Mouse (Mus musculus) layer of hippocampus, adult 18-20 months (tissue): ENCODE results near the gene Gm27029. TPM values are rescaled to one million over a fixed set of nuclear protein-coding genes. Genes with fewer than 3 reads are reported as not detected.
"Not testable (repeated sequence)": the region's sequence is repeated elsewhere in the genome, so short reads cannot be mapped to it uniquely, and the experiment has no call there.

Source experiments
- DNase-seq, 2 experiments: peaks; one replicate each; pipeline ENCODE4 v3.0.0; 2022; ENCODE audit warnings: low spot score in 2 of 2
- total RNA-seq, 2 experiments: library from RNA; stranded (reverse); gene quantifications; 2 replicates each; pipeline ENCODE4 v1.2.3; 2021

Gene Gm27029
- total RNA-seq, 2 experiments from 2014 or later: 6.3 to 6.4 TPM

- DNase-seq: peak; percentile 97 to 98
Observed at GRCm38 (mm10) chr11:101424925-101425813, 573 bp upstream of the Gm27029 start, which contains the start of the genes Rundc1 and Ptges3l. TSS of gene Rundc1 (plus strand) at chr11:101425085. TSS of gene Ptges3l (minus strand) at chr11:101425333.

- no peak for DNase-seq
Observed at GRCm38 (mm10) chr11:101420148-101420547, 4.4 kb downstream of the Gm27029 start.

- no peak for DNase-seq
Observed at GRCm38 (mm10) chr11:101419610-101420009, 5.0 kb downstream of the Gm27029 start.

- no peak for DNase-seq
Observed at GRCm38 (mm10) chr11:101418991-101419390, 5.6 kb downstream of the Gm27029 start.

GRCm38 (mm10) chr11:101417101-101417855 is 7.3 kb downstream of the Gm27029 start, which contains the start of gene Aarsd1:
TSS of gene Aarsd1 (minus strand) at chr11:101417615.
- DNase-seq: peak; percentile 81 to 93

GRCm38 (mm10) chr11:101416433-101417100 is 8.0 kb downstream of the Gm27029 start:
- DNase-seq: no peak

- DNase-seq: no peak
Observed at GRCm38 (mm10) chr11:101415306-101415705, 9.3 kb downstream of the Gm27029 start.

GRCm38 (mm10) chr11:101395110-101395509 is 29.5 kb downstream of the Gm27029 start:
- DNase-seq: peak; percentile 56 to 83

- no peak for DNase-seq
Observed at GRCm38 (mm10) chr11:101381817-101382216, 42.8 kb downstream of the Gm27029 start.

- no peak for DNase-seq
Observed at GRCm38 (mm10) chr11:101378926-101379325, 45.7 kb downstream of the Gm27029 start.

GRCm38 (mm10) chr11:101378196-101378595 is 46.4 kb downstream of the Gm27029 start:
- not testable (repeated sequence) for DNase-seq

- no peak for DNase-seq
Observed at GRCm38 (mm10) chr11:101374421-101374938, 50.1 kb downstream of the Gm27029 start.

GRCm38 (mm10) chr11:101370141-101370540 is 54.5 kb downstream of the Gm27029 start:
- no peak for DNase-seq

- DNase-seq: no peak
Observed at GRCm38 (mm10) chr11:101367326-101367935, 57.2 kb downstream of the Gm27029 start, which contains the start of gene G6pc. TSS of gene G6pc (plus strand) at chr11:101367561.

- DNase-seq: no peak
Observed at GRCm38 (mm10) chr11:101364531-101364931, 60.1 kb downstream of the Gm27029 start.

- DNase-seq: no peak
Observed at GRCm38 (mm10) chr11:101360651-101361113, 63.9 kb downstream of the Gm27029 start.

- DNase-seq: no peak
Observed at GRCm38 (mm10) chr11:101359776-101360175, 64.8 kb downstream of the Gm27029 start.

- DNase-seq: no peak
Observed at GRCm38 (mm10) chr11:101357505-101358182, 67.0 kb downstream of the Gm27029 start.
